Mouse (Mus musculus): Measurements from ENCODE around the gene Smg6. TPM values are rescaled to one million over a fixed set of nuclear protein-coding genes. Genes with fewer than 3 reads are reported as not detected.
"Not testable (repeated sequence)": the region's sequence is repeated elsewhere in the genome, so short reads cannot be mapped to it uniquely, and the experiment has no call there.

Gene Smg6
- polyA plus RNA-seq, 1 experiment from 2014 or later: 22.4 TPM

DNA sequence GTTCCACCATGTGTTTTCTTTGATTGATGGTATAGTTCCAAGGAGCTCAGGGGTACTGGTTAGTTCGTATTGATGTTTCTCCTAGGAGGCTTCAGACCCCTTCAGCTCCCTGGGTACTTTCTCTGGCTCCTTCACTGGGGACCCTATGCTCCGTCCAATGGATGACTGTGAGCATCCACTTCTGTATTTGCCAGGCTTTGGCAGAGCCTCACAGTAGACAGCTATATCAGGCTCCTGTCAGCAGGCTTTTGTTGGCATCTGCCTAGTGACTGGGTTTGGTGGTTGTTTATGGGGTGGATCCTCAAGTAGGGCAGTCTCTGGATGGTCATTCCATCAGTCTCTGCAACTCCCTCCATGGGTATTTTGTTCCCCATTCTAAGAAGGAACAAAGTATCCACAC lies 83.9 kb downstream of the Smg6 start:
- ATAC-seq (ENCODE audit: low FRiP score, low read depth); H3K9me3 ChIP-seq; H3K4me2 ChIP-seq (replicated peaks); H3K4me3 ChIP-seq; H3K27ac ChIP-seq; H3K27me3 ChIP-seq; H3K9ac ChIP-seq; H3K36me3 ChIP-seq: not testable (repeated sequence)
- peaks cover 28% of the 10 kb centered on the region for H3K4me1 ChIP-seq
- WGBS: 91% methylated on average over 2 of the region's 2 CpGs

DNA sequence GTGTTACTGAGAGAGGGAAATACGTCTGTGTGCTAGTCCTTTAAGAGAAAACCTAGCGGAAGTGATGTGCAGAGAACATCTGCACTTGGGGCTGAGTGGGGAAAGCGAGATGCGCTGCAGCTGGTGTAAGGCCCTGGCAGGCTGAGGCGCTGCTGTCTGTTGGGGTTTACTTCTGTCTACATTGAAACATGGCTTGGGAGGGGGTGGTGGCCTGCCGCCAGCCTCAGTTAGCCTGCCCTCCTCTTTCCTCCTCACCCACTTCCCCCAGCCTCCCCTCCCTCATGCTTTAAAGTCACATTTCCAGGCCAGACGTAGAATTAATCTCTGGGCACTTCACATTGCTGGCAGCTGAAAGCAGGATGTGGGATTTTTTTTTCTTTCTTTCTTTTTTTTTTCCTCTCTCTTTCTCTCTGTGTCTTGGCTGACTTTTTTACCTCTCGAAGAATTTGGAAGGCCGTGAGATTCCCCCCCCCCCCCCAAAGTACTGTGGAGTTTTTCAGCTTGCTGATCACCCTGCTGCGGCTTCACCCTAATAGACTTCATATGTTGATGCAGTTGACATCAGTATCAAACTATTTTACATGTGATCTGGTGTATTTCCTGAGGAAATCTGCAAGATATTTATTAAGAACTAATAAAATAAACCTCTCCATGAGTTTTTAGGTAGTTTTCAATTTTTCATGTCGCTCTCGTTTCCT lies 87.5 kb downstream of the Smg6 start:
- 13% methylated on average over 12 of the region's 12 CpGs for WGBS
- peak overlapping the region; percentile 87 for H3K27ac ChIP-seq
- peaks cover 64% of the 10 kb centered on the region for H3K4me1 ChIP-seq
- ATAC-seq (ENCODE audit: low FRiP score, low read depth): peak; percentile 84
- H3K36me3 ChIP-seq: no peaks in the 10 kb centered on the region; the same call in 1 of the 2 replicates
- no peaks in the 10 kb centered on the region for H3K27me3 ChIP-seq
- H3K4me3 ChIP-seq: no peak overlapping the region
- 0 out of 2 replicates have a peak overlapping the region, but pooled peaks have one; percentile 0 for H3K9ac ChIP-seq
- H3K9me3 ChIP-seq: no peaks in the 10 kb centered on the region
- peak overlapping the region; percentile 45 for H3K4me2 ChIP-seq (replicated peaks)

DNA sequence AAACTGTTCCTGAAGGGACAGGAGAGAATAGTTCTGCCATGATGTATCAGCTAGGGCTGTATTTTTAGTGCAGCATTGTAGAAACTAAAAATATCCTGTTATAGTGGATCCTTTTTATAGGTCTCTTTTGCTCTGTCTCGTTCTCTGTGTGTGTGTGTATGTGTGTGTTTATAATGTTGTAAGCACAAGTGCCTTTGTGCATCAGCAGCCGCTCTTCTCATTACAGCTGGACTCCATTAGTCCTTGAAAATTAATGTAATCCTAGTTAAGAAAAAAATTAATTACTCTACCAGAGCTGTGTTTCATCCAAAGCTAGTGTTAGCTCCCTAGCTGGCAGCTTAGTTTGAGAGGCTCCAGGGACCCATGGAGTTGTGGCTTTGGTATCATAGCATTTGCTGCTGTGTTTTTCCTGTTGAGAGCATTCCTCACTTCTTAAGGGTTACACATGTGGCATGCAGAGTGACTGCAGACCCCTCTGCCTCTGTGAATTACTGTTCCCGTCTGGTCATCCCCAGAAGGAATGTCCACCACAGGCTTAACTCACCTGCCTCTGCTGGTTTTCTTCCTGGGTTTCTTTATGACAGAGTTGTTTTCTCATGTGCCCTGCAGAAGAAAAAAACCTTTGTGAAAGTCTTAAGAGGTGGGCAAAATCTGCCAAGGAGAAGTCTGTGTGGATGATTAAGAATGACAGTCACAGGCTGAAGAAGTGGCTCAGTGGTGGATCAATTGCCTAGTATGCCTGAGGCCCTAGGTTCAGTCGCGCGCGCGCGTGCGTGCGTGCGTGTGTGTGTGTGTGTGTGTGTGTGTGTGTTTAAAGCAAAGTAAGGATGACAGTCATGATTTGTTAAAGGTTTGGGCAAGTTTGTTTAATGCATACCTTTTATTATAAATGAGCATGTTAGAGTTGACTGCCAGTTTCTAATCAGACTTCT lies 88.4 kb downstream of the Smg6 start:
- peaks cover 67% of the 10 kb centered on the region for H3K4me1 ChIP-seq
- peak; percentile 41 for ATAC-seq (ENCODE audit: low FRiP score, low read depth)
- H3K27ac ChIP-seq: peak overlapping the region; percentile 87
- peak overlapping the region; percentile 43; the same call in 1 of the 2 replicates for H3K9ac ChIP-seq
- no peaks in the 10 kb centered on the region for H3K9me3 ChIP-seq
- peak overlapping the region; percentile 45; the same call in 1 of the 2 replicates for H3K4me2 ChIP-seq (replicated peaks)
- H3K36me3 ChIP-seq: no peaks in the 10 kb centered on the region
- H3K27me3 ChIP-seq: no peaks in the 10 kb centered on the region
- 63% methylated on average over 12 of the region's 12 CpGs for WGBS
- H3K4me3 ChIP-seq: no peak overlapping the region

DNA sequence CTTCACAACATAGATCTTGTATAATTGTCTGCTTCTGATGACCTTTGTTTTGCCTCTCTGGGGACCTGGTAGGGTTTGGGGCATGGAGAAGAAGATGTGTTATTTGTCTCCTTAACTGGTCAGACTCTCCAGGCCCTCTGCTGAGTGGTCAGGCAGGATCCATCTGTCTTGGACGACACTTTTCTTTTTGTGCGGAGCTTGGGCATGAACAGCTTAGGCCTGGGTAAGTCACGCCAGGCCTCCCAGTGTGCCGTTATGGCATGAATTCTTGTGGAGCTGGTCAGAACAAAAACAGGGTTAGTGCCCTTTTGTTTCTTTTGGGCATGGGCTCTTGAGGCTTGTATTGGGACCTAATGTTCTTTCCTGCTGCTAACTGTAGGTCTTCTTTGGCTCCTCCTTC lies 89.2 kb downstream of the Smg6 start:
- Histone ChIP-seq H3K27me3 (no peaks in the 10 kb centered on the region), H3K4me3 (no peak overlapping the region), H3K36me3 (no peaks in the 10 kb centered on the region), H3K4me2 (replicated peaks) (0 out of 2 replicates have a peak overlapping the region, but pooled peaks have one; percentile 1), H3K27ac (peak overlapping the region; percentile 87), H3K9ac (no peak overlapping the region), H3K4me1 (peaks cover 67% of the 10 kb centered on the region), H3K9me3 (no peaks in the 10 kb centered on the region)
- ATAC-seq (ENCODE audit: low FRiP score, low read depth): no peak
- WGBS: 71% methylated on average over 4 of the region's 4 CpGs

DNA sequence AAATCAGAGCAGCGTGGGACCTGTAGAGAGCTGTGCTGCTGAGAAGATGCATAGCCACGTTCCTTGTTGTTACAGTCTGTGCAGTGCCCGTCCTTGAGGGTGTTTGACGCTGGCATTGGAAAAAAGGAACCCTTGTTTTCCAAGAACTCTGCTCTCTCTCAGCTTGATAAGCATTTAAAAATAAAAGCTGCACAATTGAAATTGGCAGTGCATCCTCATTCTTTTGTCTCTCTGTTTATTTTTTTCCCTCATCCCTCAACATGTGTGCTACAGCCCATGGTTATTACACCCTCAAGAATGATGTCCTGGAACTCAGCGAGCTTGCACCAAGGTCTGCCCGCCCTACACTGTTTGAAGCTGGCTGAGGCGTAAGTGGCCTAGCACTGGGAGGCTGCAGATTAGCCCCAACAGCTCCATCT lies 89.8 kb downstream of the Smg6 start:
- H3K36me3 ChIP-seq: no peaks in the 10 kb centered on the region
- H3K9ac ChIP-seq: no peak overlapping the region
- H3K27ac ChIP-seq: peak overlapping the region; percentile 87
- no peak overlapping the region for H3K4me2 ChIP-seq (replicated peaks)
- no peak overlapping the region for H3K4me3 ChIP-seq
- no peak for ATAC-seq (ENCODE audit: low FRiP score, low read depth)
- peaks cover 67% of the 10 kb centered on the region for H3K4me1 ChIP-seq
- H3K9me3 ChIP-seq: no peaks in the 10 kb centered on the region
- H3K27me3 ChIP-seq: no peaks in the 10 kb centered on the region
- 44% methylated on average over 7 of the region's 7 CpGs for WGBS

DNA sequence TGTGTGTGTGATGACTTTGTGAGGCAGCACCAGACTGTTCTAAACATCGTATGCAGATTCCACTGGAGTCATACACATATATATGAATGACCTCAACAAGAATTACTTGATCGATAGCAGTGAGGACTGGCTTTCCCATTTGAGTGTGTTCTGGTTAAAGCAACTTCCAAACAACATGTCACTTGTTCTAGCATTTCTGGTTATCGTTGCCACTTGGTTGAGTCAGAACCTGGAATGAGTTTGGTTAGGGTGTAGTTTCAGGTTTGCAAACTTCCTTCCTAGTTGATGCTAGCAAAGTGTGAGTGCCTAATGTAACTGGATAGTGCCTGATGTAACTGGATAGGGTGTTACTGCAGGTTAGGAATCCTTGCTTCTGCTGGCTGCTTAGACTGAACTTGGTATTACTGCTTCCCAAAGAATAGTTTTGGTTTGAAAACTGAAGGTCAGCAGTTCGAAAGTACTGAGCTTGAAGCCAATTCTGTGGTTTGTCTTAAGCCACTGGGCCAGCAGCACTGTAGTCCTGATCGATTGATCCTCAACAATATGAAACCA lies 90.8 kb downstream of the Smg6 start:
- ATAC-seq (ENCODE audit: low FRiP score, low read depth): no peak
- Histone ChIP-seq H3K9me3 (no peaks in the 10 kb centered on the region), H3K4me1 (peaks cover 67% of the 10 kb centered on the region), H3K27ac (peak overlapping the region; percentile 73; the same call in 1 of the 2 replicates), H3K4me2 (replicated peaks) (no peak overlapping the region), H3K9ac (no peak overlapping the region), H3K27me3 (no peaks in the 10 kb centered on the region), H3K36me3 (no peaks in the 10 kb centered on the region), H3K4me3 (no peak overlapping the region)
- 69% methylated on average over 5 of the region's 5 CpGs for WGBS

DNA sequence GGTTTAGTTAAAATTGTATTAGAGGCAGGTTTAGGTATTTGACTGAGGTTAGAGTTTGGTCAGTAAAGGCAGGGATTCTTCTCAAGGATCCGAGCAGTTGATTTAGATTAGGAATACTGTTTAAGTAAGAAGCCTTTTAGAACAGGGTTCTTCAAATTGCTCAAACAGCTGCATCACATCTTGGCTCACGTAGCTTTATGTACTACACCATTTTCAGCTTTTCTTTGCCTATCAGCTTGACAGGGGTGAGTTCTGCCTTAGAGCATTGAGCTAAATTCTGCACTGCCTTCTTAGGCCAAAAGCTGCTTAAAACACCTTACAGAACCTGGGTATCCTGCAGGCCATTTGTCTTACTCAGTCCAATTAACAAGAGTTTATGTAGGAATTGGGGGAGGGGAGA lies 92.2 kb downstream of the Smg6 start:
- no peak overlapping the region for H3K4me2 ChIP-seq (replicated peaks)
- peaks cover 56% of the 10 kb centered on the region for H3K4me1 ChIP-seq
- ATAC-seq (ENCODE audit: low FRiP score, low read depth): no peak
- no peaks in the 10 kb centered on the region for H3K9me3 ChIP-seq
- no peaks in the 10 kb centered on the region for H3K27me3 ChIP-seq
- no peak overlapping the region for H3K9ac ChIP-seq
- no peaks in the 10 kb centered on the region for H3K36me3 ChIP-seq
- 52% methylated on average over 2 of the region's 2 CpGs for WGBS
- no peak overlapping the region for H3K4me3 ChIP-seq
- H3K27ac ChIP-seq: peak overlapping the region; percentile 73; the same call in 1 of the 2 replicates

DNA sequence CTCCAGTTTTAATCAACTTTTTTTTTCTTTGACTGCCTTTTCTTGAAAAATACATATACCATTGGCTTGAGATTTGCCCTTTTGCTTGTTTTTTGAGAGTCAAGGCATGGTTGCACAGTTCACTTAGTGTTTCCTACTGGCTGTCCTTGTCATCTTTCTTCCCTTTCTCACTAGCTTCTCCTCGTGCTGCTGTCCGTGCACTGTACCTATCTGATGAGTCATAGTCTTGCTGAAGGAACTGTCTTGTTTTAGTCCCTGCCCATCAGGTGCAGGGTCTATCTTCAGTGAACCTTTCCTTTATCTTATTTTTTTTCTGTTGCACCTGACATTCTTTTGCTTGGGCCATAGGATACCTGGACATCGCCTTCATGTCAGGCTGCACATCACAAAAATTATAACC lies 101.4 kb downstream of the Smg6 start:
- H3K9me3 ChIP-seq: no peaks in the 10 kb centered on the region
- peaks cover 14% of the 10 kb centered on the region for H3K4me1 ChIP-seq
- H3K27me3 ChIP-seq: no peaks in the 10 kb centered on the region
- WGBS: 90% methylated on average over 3 of the region's 3 CpGs
- ATAC-seq (ENCODE audit: low FRiP score, low read depth): no peak
- H3K4me3 ChIP-seq: no peak overlapping the region
- H3K36me3 ChIP-seq: no peaks in the 10 kb centered on the region
- H3K27ac ChIP-seq: no peak overlapping the region
- no peak overlapping the region for H3K9ac ChIP-seq
- H3K4me2 ChIP-seq (replicated peaks): no peak overlapping the region

DNA sequence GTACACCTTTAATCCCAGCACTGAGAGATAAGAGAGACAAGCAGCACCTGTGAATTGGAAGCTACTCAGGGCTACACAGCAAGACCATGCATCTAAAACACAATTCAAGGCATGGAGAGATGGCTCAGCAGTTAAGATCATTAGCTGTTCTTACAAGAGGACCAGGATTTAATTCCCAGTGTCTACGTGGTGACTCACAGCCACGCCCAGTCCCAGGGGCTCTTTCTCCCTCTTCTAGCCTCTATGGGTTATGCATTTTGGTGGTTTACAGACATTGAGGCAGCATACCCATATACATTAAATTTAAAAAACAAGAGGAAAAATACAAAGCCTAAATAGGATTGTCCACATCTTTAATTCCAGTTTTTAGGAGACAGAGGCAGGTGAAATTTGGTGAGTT lies 102.0 kb downstream of the Smg6 start:
- Histone ChIP-seq H3K9ac (no peak overlapping the region), H3K4me1 (peaks cover 18% of the 10 kb centered on the region), H3K4me3 (no peak overlapping the region), H3K27me3 (no peaks in the 10 kb centered on the region), H3K27ac (no peak overlapping the region), H3K36me3 (no peaks in the 10 kb centered on the region), H3K4me2 (replicated peaks) (no peak overlapping the region), H3K9me3 (no peaks in the 10 kb centered on the region)
- WGBS: 76% methylated on average over 2 of the region's 2 CpGs
- no peak for ATAC-seq (ENCODE audit: low FRiP score, low read depth)

DNA sequence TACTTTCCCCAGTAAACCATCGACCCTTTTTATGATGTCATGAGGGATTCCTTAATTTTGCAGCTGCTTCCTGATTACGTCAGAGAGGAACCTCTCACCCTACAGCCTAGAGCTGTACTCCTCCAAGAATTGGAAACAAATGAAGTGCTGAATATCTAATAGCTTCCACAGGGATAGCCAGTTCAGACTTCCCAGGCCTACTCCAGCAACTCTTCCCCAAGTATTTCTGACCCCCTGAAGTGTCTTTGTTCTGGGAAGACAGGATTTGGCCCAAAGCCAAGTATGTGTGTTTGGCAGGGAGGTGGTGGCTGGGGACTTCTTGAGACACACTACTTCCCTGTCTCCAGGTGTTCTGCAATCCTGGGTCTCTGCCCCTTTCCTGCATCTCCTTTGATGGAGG lies 105.6 kb downstream of the Smg6 start:
- ATAC-seq (ENCODE audit: low FRiP score, low read depth): peak; percentile 91
- no peak overlapping the region for H3K4me3 ChIP-seq
- H3K4me1 ChIP-seq: peaks cover 29% of the 10 kb centered on the region
- H3K9ac ChIP-seq: no peak overlapping the region
- H3K27ac ChIP-seq: peak overlapping the region; percentile 63; the same call in 1 of the 2 replicates
- no peaks in the 10 kb centered on the region for H3K27me3 ChIP-seq
- WGBS: 16% methylated on average over 2 of the region's 2 CpGs
- no peak overlapping the region for H3K4me2 ChIP-seq (replicated peaks)
- H3K36me3 ChIP-seq: no peaks in the 10 kb centered on the region
- no peaks in the 10 kb centered on the region for H3K9me3 ChIP-seq

DNA sequence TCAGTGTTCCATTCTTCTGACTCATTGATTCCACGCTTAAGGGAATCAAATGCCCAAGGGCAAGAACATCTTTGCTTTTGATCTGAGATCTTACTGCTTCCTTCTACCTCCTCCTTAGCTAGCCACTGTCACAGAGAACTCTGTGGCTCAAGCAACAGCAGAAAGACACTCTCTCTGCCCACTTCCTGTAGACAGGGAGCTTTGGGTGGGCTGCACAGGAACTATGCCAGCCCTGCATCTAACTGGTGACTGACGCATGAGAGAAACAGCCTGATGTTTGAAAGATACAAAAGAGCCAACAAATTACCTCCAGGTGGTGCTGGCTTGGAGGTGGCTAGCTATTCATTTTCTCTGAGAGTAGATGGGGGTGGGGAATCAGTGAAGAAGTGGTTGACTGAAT lies 107.3 kb downstream of the Smg6 start:
- Histone ChIP-seq H3K4me3 (no peak overlapping the region), H3K4me2 (replicated peaks) (no peak overlapping the region), H3K27ac (no peak overlapping the region), H3K4me1 (peaks cover 29% of the 10 kb centered on the region), H3K9me3 (no peaks in the 10 kb centered on the region), H3K27me3 (no peaks in the 10 kb centered on the region), H3K36me3 (no peaks in the 10 kb centered on the region), H3K9ac (no peak overlapping the region)
- WGBS: 67% methylated on average over 2 of the region's 2 CpGs
- no peak for ATAC-seq (ENCODE audit: low FRiP score, low read depth)

DNA sequence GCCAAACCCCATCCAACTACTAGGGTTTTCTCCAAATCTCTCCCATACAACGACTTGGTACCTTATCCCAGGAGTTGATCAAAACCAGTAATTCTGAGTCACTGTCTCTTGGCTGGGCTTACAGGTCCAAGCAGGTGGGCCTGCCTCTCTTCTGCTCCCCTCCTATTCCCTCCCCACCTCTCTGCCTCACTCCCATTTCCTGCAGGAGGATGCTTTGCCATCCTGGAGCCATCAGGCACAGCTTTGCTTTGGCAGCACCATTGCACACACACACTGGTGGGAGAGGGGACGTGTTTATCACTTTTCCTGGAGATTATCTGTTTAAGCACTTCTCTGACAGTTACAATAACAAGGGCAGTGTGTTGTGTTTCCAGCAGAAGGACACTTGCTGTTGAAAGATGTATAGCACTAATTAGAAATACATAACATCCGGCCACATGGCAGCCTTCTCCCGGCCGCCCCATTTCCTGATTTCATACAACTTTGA lies 108.0 kb downstream of the Smg6 start:
- no peak for ATAC-seq (ENCODE audit: low FRiP score, low read depth)
- 80% methylated on average over 5 of the region's 5 CpGs for WGBS
- Histone ChIP-seq H3K36me3 (peaks cover 2% of the 10 kb centered on the region), H3K9ac (no peak overlapping the region), H3K9me3 (no peaks in the 10 kb centered on the region), H3K4me3 (no peak overlapping the region), H3K4me1 (peaks cover 29% of the 10 kb centered on the region), H3K4me2 (replicated peaks) (no peak overlapping the region), H3K27me3 (no peaks in the 10 kb centered on the region), H3K27ac (no peak overlapping the region)
